Mouse (Mus musculus) C2C12 (cell line): ENCODE measurements around the gene Prcc. TPM values are rescaled to one million over a fixed set of nuclear protein-coding genes. Genes with fewer than 3 reads are reported as not detected.
A peak's percentile ranks its signal among the peaks of the same experiment; 100 is the strongest.
"Not testable (repeated sequence)": the region's sequence is repeated elsewhere in the genome, so short reads cannot be mapped to it uniquely, and the experiment has no call there.

Source experiments
- H3K27me3 ChIP-seq: one replicate; pipeline ENCODE4 v1.6.1; 2011; ENCODE audit not compliant: control insufficient read depth, insufficient read depth, insufficient read length
- H3K36me3 ChIP-seq: one replicate; pipeline ENCODE4 v1.6.1; 2011; ENCODE audit not compliant: control insufficient read depth, insufficient read depth
- H3K4me3 ChIP-seq: one replicate; pipeline ENCODE4 v1.5.1; 2011; ENCODE audit warnings: mild to moderate bottlenecking, control low read depth; ENCODE audit not compliant: poor library complexity, insufficient read depth, severe bottlenecking
- H3K79me2 ChIP-seq: one replicate; pipeline ENCODE4 v1.6.1; 2011; ENCODE audit not compliant: control insufficient read depth, insufficient read depth
- H3K79me3 ChIP-seq: one replicate; pipeline ENCODE4 v1.6.1; 2011; ENCODE audit warnings: low read depth, control low read depth
- H3ac ChIP-seq: one replicate; pipeline ENCODE3; 2011; ENCODE audit warnings: low read depth; ENCODE audit not compliant: control insufficient read depth, insufficient read length
- CEBPB ChIP-seq: IDR thresholded peaks from one replicate; pipeline ENCODE4 v1.6.1; 2011; ENCODE audit warnings: low read depth, mild to moderate bottlenecking, control low read depth, moderate library complexity
- CTCF ChIP-seq: IDR thresholded peaks from one replicate; pipeline ENCODE4 v1.5.1; 2011; ENCODE audit not compliant: control insufficient read depth, insufficient read depth, insufficient read length
- FOSL1 ChIP-seq: IDR thresholded peaks from one replicate; pipeline ENCODE4 v1.8.0; 2011; ENCODE audit warnings: mild to moderate bottlenecking, low read length; ENCODE audit not compliant: poor library complexity, insufficient read depth, severe bottlenecking
- MAX ChIP-seq: IDR thresholded peaks from one replicate; pipeline ENCODE4 v1.6.1; 2011; ENCODE audit warnings: mild to moderate bottlenecking, control low read depth
- MYOD1 ChIP-seq: IDR thresholded peaks from one replicate; pipeline ENCODE4 v1.6.1; 2011; ENCODE audit warnings: low read depth; ENCODE audit not compliant: control insufficient read depth, insufficient read length
- MYOG ChIP-seq: IDR thresholded peaks from one replicate; pipeline ENCODE4 v1.6.1; 2011; ENCODE audit not compliant: control insufficient read depth, insufficient read length; ENCODE audit errors: extremely low read depth
- USF1 ChIP-seq: IDR thresholded peaks from one replicate; pipeline ENCODE4 v1.6.1; 2011; ENCODE audit warnings: low read depth, mild to moderate bottlenecking, control low read depth, moderate library complexity
- polyA plus RNA-seq: library from polyadenylated mRNA; unstranded; fragments of >200 nt; fragmentation: generic; extraction: Trizol; gene quantifications from one replicate; pipeline ENCODE4 v1.2.1, GENCODE M21; 2012; ENCODE audit warnings: missing spikeins

Gene Prcc
- polyA plus RNA-seq, 1 experiment = 44.3 TPM

DNA sequence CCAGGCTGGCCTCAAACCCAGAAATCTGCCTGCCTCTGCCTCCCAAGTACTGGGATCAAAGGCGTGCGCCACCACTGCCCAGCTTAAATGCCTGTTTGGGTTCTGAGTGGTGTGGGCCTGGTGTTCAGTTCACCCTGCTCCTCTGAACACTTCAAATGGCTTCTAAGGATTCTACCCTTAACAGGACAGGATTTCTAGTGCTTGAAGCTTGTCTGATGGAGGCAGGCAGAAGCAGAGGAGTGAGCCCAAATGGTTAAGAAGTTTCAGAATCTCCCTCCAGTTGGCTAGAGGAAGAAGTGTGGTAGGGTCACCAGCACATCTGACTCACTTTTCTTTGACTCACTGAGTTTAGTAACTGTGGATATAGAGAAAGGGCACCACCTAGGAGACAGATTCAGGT lies 24.0 kb upstream of the Prcc start:
- Histone ChIP-seq H3K36me3 (peaks cover 34% of the 10 kb centered on the region), H3ac (no peak overlapping the region), H3K27me3 (no peaks in the 10 kb centered on the region), H3K79me3 (peaks cover 74% of the 10 kb centered on the region), H3K4me3 (no peak overlapping the region), H3K79me2 (peaks cover 83% of the 10 kb centered on the region)
- TF ChIP-seq CTCF (no peak), USF1 (no peak), MYOD1 (no peak), MAX (no peak), MYOG (no peak), FOSL1 (no peak)

GRCm38 (mm10) chr3:87907906-87908305 lies 22.5 kb upstream of the Prcc start:
- H3K79me2 ChIP-seq = peaks cover 68% of the 10 kb centered on the region
- TF ChIP-seq CEBPB (no peak), FOSL1 (no peak), MYOD1 (no peak), MAX (no peak), MYOG (no peak), CTCF (no peak), USF1 (no peak)
- H3K79me3 ChIP-seq = peaks cover 63% of the 10 kb centered on the region
- peak overlapping the region; percentile 23 for H3ac ChIP-seq
- peak overlapping the region; percentile 80 for H3K4me3 ChIP-seq
- H3K27me3 ChIP-seq = no peaks in the 10 kb centered on the region
- peaks cover 19% of the 10 kb centered on the region for H3K36me3 ChIP-seq

- Histone ChIP-seq H3K4me3 (peak overlapping the region; percentile 80), H3K27me3 (no peaks in the 10 kb centered on the region), H3K36me3 (peaks cover 14% of the 10 kb centered on the region), H3K79me3 (peaks cover 56% of the 10 kb centered on the region), H3K79me2 (peaks cover 61% of the 10 kb centered on the region), H3ac (peak overlapping the region; percentile 100)
- no peak for TF ChIP-seq MYOD1
- no peak for TF ChIP-seq CEBPB
- TF ChIP-seq CTCF = no peak
- no peak for TF ChIP-seq USF1
- no peak for TF ChIP-seq MAX
- no peak for TF ChIP-seq MYOG
- no peak for TF ChIP-seq FOSL1
Measured at GRCm38 (mm10) chr3:87906981-87907857, 21.8 kb upstream of the Prcc start.

DNA sequence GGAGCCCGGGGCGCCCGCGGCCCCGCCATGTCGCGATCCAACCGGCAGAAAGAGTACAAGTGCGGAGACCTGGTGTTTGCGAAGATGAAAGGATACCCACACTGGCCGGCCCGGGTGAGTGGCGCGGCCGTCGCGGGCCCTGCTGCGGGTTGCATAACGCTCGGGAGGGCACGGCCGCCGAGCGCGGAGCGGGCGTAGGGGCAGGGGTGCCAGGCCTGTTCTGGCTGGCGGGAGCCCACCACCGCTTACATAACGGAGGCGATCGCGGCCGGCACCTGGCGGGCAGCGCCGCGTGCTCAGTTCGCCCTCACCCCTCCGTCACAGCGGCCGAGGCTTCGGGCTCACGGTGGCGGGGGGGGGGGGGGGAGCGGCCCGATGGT lies 21.2 kb upstream of the Prcc start:
- Histone ChIP-seq H3K79me3 (peaks cover 50% of the 10 kb centered on the region), H3K27me3 (no peaks in the 10 kb centered on the region), H3K4me3 (peak overlapping the region; percentile 80), H3ac (peak overlapping the region; percentile 100), H3K36me3 (peaks cover 11% of the 10 kb centered on the region), H3K79me2 (peaks cover 55% of the 10 kb centered on the region)
- TF ChIP-seq MAX (no peak), CEBPB (peak; percentile 1)

- peaks cover 5% of the 10 kb centered on the region for H3K36me3 ChIP-seq
- peaks cover 49% of the 10 kb centered on the region for H3K79me2 ChIP-seq
- peak within 1 kb of the TSS; percentile 100 for H3ac ChIP-seq
- no peaks in the 10 kb centered on the region for H3K27me3 ChIP-seq
- H3K4me3 ChIP-seq = peak within 1 kb of the TSS; percentile 80
- H3K79me3 ChIP-seq = peaks cover 44% of the 10 kb centered on the region
- TF ChIP-seq USF1 (peak; percentile 87), MAX (peak; percentile 98), CEBPB (no peak)
Measured at GRCm38 (mm10) chr3:87905880-87906485, 20.6 kb upstream of the Prcc start, which contains the start of gene Hdgf. Hdgf (plus strand) TSS chr3:87906321.

- Histone ChIP-seq H3K36me3 (peaks cover 3% of the 10 kb centered on the region), H3ac (no peak overlapping the region), H3K79me2 (peaks cover 27% of the 10 kb centered on the region), H3K79me3 (peaks cover 23% of the 10 kb centered on the region), H3K4me3 (no peak overlapping the region), H3K27me3 (no peaks in the 10 kb centered on the region)
- TF ChIP-seq CTCF (no peak), MAX (no peak), MYOG (no peak), FOSL1 (no peak), USF1 (no peak), CEBPB (no peak), MYOD1 (no peak)
Measured at GRCm38 (mm10) chr3:87903821-87904220, 18.4 kb upstream of the Prcc start.

- H3K27me3 ChIP-seq, H3K36me3 ChIP-seq, H3K79me2 ChIP-seq, H3K79me3 ChIP-seq, H3K4me3 ChIP-seq, H3ac ChIP-seq: not testable (repeated sequence)
Measured at GRCm38 (mm10) chr3:87901959-87902358, 16.6 kb upstream of the Prcc start.
